Mouse (Mus musculus) testis, adult 2 months (tissue): Measurements from ENCODE around the gene Tmem39a. TPM values are rescaled to one million over a fixed set of nuclear protein-coding genes. Genes with fewer than 3 reads are reported as not detected.
A peak's percentile ranks its signal among the peaks of the same experiment; 100 is the strongest.

Experiments
- H3K27ac ChIP-seq: fragments of 200-500 bp; 2 replicates; pipeline ENCODE4 v1.5.1; 2012; ENCODE audit warnings: low read depth, low read length; ENCODE audit not compliant: control insufficient read depth, insufficient read depth
- H3K27me3 ChIP-seq: fragments of 200-500 bp; 2 replicates; pipeline ENCODE4 v1.6.1; 2012; ENCODE audit warnings: mild to moderate bottlenecking, low read length, moderate library complexity; ENCODE audit not compliant: control insufficient read depth, insufficient read depth
- H3K36me3 ChIP-seq: fragments of 200-500 bp; 2 replicates; pipeline ENCODE4 v1.6.1; 2012; ENCODE audit warnings: mild to moderate bottlenecking, low read length; ENCODE audit not compliant: control insufficient read depth, insufficient read depth
- H3K4me1 ChIP-seq: fragments of 200-500 bp; 2 replicates; pipeline ENCODE4 v1.6.1; 2012; ENCODE audit warnings: low read length; ENCODE audit not compliant: control insufficient read depth, insufficient read depth
- H3K4me3 ChIP-seq: fragments of 200-500 bp; 2 replicates; pipeline ENCODE4 v1.5.1; 2012; ENCODE audit warnings: low read depth, mild to moderate bottlenecking, low read length, moderate library complexity, mixed read lengths; ENCODE audit not compliant: control insufficient read depth
- CTCF ChIP-seq: fragments of 200-500 bp; IDR thresholded peaks from 2 replicates; pipeline ENCODE4 v1.5.1; 2012; ENCODE audit warnings: low read depth, mild to moderate bottlenecking, inconsistent platforms, low read length, moderate library complexity; ENCODE audit not compliant: control insufficient read depth, insufficient read depth, insufficient replicate concordance
- POLR2A ChIP-seq: fragments of 200-500 bp; IDR thresholded peaks from 2 replicates; pipeline ENCODE4 v1.6.1; 2012; ENCODE audit warnings: low read depth, mild to moderate bottlenecking, inconsistent platforms, low read length, moderate library complexity; ENCODE audit not compliant: control insufficient read depth
- polyA plus RNA-seq: library from polyadenylated mRNA; depleted of rRNA; stranded (reverse); fragments of >200 nt; gene quantifications from 2 replicates; pipeline ENCODE4 v1.2.3, GENCODE M21; 2012

Tmem39a gene
- polyA plus RNA-seq, 1 experiment = 43.7 TPM

- Histone ChIP-seq H3K27ac (no peak overlapping the region), H3K36me3 (no peaks in the 10 kb centered on the region), H3K27me3 (no peaks in the 10 kb centered on the region), H3K4me1 (peaks cover 11% of the 10 kb centered on the region), H3K4me3 (no peak overlapping the region)
- TF ChIP-seq POLR2A (no peak), CTCF (peak; percentile 86; the same call in 1 of the 2 replicates)
Measured at GRCm38 (mm10) chr16:38619054-38619453, 60.6 kb downstream of the Tmem39a start.

DNA sequence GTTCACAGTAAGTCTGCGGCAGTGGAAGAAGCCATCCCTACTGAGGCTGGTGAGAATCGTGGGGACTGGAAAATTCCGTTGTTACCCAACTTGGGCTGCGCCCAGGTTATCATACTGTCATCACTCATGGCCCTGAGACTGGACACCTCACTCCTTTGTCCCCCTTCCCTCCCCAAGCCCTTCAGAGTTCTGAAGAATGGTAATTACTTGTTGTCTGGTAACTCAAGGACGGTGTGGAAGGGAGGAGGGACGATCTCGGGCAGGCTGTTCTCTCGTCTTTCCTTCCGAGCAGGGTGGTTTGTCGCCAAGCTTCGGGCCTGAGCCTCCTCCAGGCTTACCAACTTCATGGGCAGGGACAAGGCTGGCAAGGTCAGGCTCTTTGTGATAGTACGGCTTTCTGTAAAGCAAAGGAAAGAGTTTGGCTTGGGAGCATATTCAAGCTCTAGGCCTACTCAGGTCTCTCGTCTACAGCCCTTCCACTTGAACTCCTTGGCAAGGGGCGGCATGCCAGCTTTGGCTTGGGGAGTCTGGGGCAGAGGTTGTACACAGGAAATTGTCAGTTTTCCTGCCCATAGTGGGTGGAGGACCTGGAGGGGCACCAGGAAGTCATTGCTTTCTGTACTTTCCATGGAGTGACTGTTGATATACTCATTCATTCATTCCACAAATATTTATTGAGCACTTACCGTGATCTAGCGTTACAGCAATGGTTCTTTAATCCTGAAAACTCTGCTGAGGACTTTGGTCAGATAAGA lies 62.4 kb downstream of the Tmem39a start:
- peak overlapping the region; percentile 41 for H3K27ac ChIP-seq
- no peaks in the 10 kb centered on the region for H3K27me3 ChIP-seq
- no peaks in the 10 kb centered on the region for H3K36me3 ChIP-seq
- H3K4me3 ChIP-seq = no peak overlapping the region
- TF ChIP-seq CTCF = no peak
- peaks cover 7% of the 10 kb centered on the region for H3K4me1 ChIP-seq

DNA sequence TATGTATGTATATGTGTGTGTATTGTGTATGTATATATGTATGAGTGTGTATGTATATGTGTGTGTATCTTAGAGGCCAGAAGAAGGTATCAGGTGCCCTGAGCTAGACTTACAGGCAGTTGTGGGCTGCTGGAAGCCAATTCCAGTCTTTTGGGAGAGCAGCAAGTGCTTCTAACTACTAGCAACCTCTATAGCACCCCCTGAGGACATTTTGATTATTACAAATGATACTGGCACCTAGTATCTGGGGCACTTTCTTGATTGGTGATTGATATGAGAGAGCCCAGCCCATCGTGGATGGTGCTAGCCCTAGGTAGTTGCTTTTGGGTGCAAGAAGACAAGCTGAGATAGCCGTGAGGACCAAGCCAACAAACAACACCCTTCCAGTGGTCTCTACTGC lies 63.8 kb downstream of the Tmem39a start:
- H3K4me3 ChIP-seq = no peak overlapping the region
- no peaks in the 10 kb centered on the region for H3K36me3 ChIP-seq
- no peaks in the 10 kb centered on the region for H3K27me3 ChIP-seq
- TF ChIP-seq POLR2A = no peak
- no peak for TF ChIP-seq CTCF
- H3K27ac ChIP-seq = no peak overlapping the region
- H3K4me1 ChIP-seq = peaks cover 7% of the 10 kb centered on the region

- TF ChIP-seq POLR2A (no peak), CTCF (no peak)
- peaks cover 7% of the 10 kb centered on the region for H3K4me1 ChIP-seq
- H3K4me3 ChIP-seq = no peak overlapping the region
- no peaks in the 10 kb centered on the region for H3K27me3 ChIP-seq
- no peaks in the 10 kb centered on the region for H3K36me3 ChIP-seq
- no peak overlapping the region for H3K27ac ChIP-seq
Measured at GRCm38 (mm10) chr16:38624303-38624702, 65.8 kb downstream of the Tmem39a start.

DNA sequence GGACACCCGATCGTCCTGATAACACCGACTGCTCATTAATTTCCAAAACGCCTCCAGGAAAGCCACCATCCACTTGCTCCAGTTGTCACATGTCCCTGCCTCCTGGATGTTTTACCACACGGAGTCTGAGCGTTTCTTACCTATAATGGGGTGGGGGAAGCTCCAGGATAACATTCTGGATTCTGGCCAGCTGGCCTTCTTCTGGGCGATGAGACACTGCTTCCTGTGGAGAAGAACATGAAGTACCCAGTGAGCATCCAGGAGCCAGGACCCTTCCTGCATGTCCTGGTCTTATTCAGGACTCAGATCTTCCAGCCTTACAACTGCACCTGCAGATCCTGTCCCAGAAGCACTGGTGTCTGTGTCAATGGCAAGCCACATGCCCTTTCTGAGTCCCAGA lies 66.9 kb downstream of the Tmem39a start:
- TF ChIP-seq POLR2A = no peak
- no peak for TF ChIP-seq CTCF
- peak overlapping the region; percentile 54 for H3K27ac ChIP-seq
- no peaks in the 10 kb centered on the region for H3K27me3 ChIP-seq
- peaks cover 5% of the 10 kb centered on the region for H3K4me1 ChIP-seq
- no peaks in the 10 kb centered on the region for H3K36me3 ChIP-seq
- H3K4me3 ChIP-seq = no peak overlapping the region

GRCm38 (mm10) chr16:38625811-38626369 lies 67.4 kb downstream of the Tmem39a start:
- H3K4me1 ChIP-seq = peaks cover under 1% of the 10 kb centered on the region
- TF ChIP-seq CTCF = no peak
- TF ChIP-seq POLR2A = no peak
- H3K27me3 ChIP-seq = no peaks in the 10 kb centered on the region
- no peak overlapping the region for H3K4me3 ChIP-seq
- H3K27ac ChIP-seq = peak overlapping the region; percentile 54; the same call in 1 of the 2 replicates
- no peaks in the 10 kb centered on the region for H3K36me3 ChIP-seq

DNA sequence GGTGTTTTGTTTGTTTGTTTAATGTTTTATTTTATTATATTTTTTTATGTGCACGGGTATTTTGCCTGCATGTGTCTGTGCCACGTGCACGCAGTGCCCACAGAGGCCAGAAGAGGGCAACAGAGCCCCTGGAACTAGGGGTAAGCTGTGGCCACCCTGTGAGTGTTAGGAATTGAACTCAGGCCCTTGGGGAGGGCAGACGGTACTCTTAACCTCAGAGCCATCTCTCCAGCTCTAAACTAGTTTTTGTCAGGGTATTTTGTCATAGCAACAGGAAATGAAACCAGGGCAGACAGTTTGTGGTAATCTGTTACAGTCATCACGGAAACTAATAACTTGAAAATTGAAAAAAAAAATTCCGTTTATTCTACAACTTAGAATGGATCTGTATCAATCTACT lies 73.6 kb downstream of the Tmem39a start:
- no peak overlapping the region for H3K4me3 ChIP-seq
- peaks cover 6% of the 10 kb centered on the region for H3K4me1 ChIP-seq
- TF ChIP-seq POLR2A (no peak), CTCF (peak; percentile 73; the same call in 1 of the 2 replicates)
- no peaks in the 10 kb centered on the region for H3K27me3 ChIP-seq
- H3K27ac ChIP-seq = no peak overlapping the region
- H3K36me3 ChIP-seq = no peaks in the 10 kb centered on the region
